Mouse (Mus musculus): Measurements from ENCODE around the gene Ifitm10. TPM values are rescaled to one million over a fixed set of nuclear protein-coding genes. Genes with fewer than 3 reads are reported as not detected.
"Not testable (repeated sequence)": the region's sequence is repeated elsewhere in the genome, so short reads cannot be mapped to it uniquely, and the experiment has no call there.

Gene Ifitm10
- polyA plus RNA-seq, 1 experiment from 2014 or later, result 1.6 TPM

DNA sequence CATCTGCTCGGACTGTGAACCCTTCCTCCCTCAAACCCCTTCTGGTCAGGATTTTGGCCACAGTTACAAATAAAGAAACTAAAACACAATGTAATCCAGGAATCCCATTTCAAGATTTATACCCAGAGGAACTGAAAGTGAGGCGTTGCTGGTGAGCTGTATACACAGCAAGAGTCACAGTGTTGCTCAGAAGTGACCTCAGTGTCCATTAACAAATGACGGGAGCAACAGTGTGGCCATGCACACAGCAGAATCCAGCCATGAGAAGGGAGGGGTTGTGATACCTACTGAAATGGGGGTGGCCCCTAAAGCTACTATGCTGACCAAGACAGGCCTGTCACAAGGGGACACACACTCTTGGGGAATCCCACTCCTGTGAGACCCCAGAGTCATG lies 31.3 kb downstream of the Ifitm10 start:
- 45% methylated on average over 3 of the region's 3 CpGs for WGBS (ENCODE audit: insufficient replicate concordance)
- ATAC-seq (ENCODE audit: low read depth), result no peak
- no peaks in the 10 kb centered on the region for H3K27me3 ChIP-seq (ENCODE audit: control insufficient read depth, insufficient read depth, low read depth, low read length)
- H3K36me3 ChIP-seq (ENCODE audit: control insufficient read depth, insufficient read depth), result no peaks in the 10 kb centered on the region
- no peaks in the 10 kb centered on the region for H3K9me3 ChIP-seq (replicated peaks; ENCODE audit: control insufficient read depth, low read length)
- no peak overlapping the region for H3K9ac ChIP-seq (ENCODE audit: low read depth, low read length)
- no peak overlapping the region for H3K4me2 ChIP-seq (ENCODE audit: low read depth, low read length)
- H3K4me3 ChIP-seq (ENCODE audit: low read depth, low read length), result no peak overlapping the region
- H3K27ac ChIP-seq (ENCODE audit: low read length), result peak overlapping the region; percentile 6; the same call in 1 of the 2 replicates
- H3K4me1 ChIP-seq (ENCODE audit: control insufficient read depth, low read depth, low read length), result peaks cover 15% of the 10 kb centered on the region

DNA sequence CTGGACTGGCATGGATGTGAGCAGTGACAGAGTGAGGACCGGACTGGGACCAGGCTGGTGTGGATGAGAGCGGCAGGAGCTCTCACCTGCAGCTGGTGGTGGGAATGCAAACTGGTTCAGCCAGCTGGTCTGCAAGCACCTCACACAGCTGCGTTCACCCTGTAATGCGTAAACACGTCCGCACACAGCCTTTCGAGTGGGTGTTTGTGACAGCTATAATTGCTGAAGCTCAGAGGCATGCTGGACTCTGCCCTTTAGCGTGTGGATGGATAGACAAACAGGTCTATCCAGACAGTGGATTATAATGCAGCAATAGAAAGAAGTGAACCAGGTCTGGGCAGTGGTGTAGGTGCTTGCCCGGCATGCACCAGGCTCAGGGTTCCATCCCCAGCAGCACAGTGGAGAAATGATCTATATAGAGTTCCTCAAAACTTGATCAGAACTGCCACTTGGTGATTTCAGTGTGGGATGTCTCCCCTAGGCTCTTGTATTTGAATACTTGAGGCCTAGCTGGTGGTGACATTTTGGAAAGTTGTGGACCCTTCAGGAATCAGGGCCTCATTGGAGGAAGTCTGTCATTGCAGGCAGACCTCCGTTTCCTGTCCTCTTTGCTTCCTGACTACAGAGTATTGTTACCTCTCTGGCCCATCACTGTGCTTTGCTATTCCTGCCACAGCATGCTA lies 31.8 kb downstream of the Ifitm10 start:
- Histone ChIP-seq H3K4me1 (ENCODE audit: control insufficient read depth, low read depth, low read length) (peaks cover 14% of the 10 kb centered on the region), H3K27me3 (ENCODE audit: control insufficient read depth, insufficient read depth, low read depth, low read length) (no peaks in the 10 kb centered on the region), H3K9ac (ENCODE audit: low read depth, low read length) (no peak overlapping the region), H3K4me2 (ENCODE audit: low read depth, low read length) (no peak overlapping the region), H3K36me3 (ENCODE audit: control insufficient read depth, insufficient read depth) (no peaks in the 10 kb centered on the region), H3K4me3 (ENCODE audit: low read depth, low read length) (no peak overlapping the region), H3K9me3 (replicated peaks; ENCODE audit: control insufficient read depth, low read length) (no peaks in the 10 kb centered on the region), H3K27ac (ENCODE audit: low read length) (no peak overlapping the region)
- WGBS (ENCODE audit: insufficient replicate concordance), result 73% methylated on average over 10 of the region's 10 CpGs
- no peak for ATAC-seq (ENCODE audit: low read depth)

DNA sequence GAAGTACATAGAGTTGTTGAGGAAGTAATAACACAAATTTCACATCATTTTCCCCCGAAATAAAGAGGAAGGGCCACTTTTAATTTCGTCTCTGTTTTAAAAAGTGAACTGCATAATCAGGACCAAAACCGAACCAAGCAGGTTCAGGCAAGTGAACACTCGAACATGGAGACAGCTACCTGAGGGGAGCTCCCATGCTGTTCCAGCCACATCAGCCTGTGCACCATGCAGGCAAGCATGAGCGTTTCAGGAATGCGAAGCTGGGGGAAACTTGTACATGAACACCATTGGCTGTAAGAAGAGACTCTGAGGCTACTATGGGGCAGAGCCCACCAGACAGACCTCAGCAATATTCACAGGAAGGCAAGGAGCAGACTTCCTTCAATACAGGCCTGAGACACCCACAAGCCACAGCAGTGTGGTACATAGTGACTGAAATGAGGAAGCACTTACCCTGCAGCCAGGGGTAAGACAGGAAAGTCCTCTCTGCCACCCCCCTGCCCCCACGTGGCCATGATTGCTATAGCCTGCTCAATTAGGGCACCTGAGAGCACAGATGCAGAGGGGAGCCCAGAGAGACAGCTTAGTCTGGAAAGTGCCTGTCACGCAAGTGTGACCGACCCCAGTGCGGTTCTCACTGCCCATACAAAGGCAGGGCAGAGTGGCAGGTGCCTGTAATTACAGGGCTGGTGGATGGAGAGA lies 33.1 kb downstream of the Ifitm10 start:
- Histone ChIP-seq H3K9ac (ENCODE audit: low read depth, low read length) (no peak overlapping the region), H3K4me3 (ENCODE audit: low read depth, low read length) (no peak overlapping the region), H3K9me3 (replicated peaks; ENCODE audit: control insufficient read depth, low read length) (no peaks in the 10 kb centered on the region), H3K27me3 (ENCODE audit: control insufficient read depth, insufficient read depth, low read depth, low read length) (no peaks in the 10 kb centered on the region), H3K4me1 (ENCODE audit: control insufficient read depth, low read depth, low read length) (peaks cover 11% of the 10 kb centered on the region), H3K27ac (ENCODE audit: low read length) (no peak overlapping the region), H3K4me2 (ENCODE audit: low read depth, low read length) (no peak overlapping the region), H3K36me3 (ENCODE audit: control insufficient read depth, insufficient read depth) (no peaks in the 10 kb centered on the region)
- ATAC-seq (ENCODE audit: low read depth), result peak; percentile 56
- WGBS (ENCODE audit: insufficient replicate concordance), result 31% methylated on average over 10 of the region's 10 CpGs

DNA sequence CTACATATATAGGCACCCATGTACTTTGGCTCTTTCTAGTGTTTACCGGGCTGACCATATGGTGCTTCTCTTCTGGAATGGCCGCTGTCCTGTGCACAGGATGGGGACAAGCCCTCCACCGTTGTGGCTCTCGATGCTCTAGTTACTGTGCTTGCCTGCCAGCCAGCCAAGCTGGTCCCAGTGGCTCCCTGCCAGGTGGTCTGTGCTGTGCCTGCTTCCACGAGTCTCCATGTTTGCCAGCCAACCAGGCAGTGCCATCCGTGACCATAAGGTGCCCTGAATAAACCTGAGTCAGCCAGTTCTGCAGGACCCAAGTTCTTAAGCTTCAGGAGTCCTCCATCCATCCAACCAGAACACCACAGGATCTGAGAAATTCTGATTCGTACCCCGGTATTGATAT lies 38.4 kb downstream of the Ifitm10 start:
- no peak for ATAC-seq (ENCODE audit: low read depth)
- WGBS (ENCODE audit: insufficient replicate concordance), result 75% methylated on average over 8 of the region's 8 CpGs
- Histone ChIP-seq H3K36me3 (ENCODE audit: control insufficient read depth, insufficient read depth) (no peaks in the 10 kb centered on the region), H3K9me3 (replicated peaks; ENCODE audit: control insufficient read depth, low read length) (no peaks in the 10 kb centered on the region), H3K4me2 (ENCODE audit: low read depth, low read length) (no peak overlapping the region), H3K9ac (ENCODE audit: low read depth, low read length) (no peak overlapping the region), H3K4me3 (ENCODE audit: low read depth, low read length) (no peak overlapping the region), H3K4me1 (ENCODE audit: control insufficient read depth, low read depth, low read length) (peaks cover 27% of the 10 kb centered on the region), H3K27me3 (ENCODE audit: control insufficient read depth, insufficient read depth, low read depth, low read length) (no peaks in the 10 kb centered on the region), H3K27ac (ENCODE audit: low read length) (no peak overlapping the region)

DNA sequence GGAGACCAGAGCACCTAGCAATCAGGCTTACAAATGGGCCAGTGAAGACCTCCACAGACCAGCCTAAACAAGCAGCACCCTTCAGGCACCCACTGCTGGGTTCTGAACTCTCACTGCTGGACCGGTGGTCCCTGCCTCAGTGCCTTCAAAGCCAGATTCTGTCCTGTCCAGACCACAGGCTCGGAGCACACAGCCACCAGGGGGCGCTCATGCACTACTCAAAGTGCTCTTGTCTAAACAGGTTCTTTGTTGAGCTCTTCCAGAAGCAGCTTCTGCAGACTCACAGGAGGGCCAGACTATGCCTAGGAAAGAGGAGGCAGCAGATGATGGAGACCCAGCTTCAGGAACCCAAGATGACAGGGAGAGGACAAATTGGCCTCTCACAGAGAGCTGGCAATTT lies 39.3 kb downstream of the Ifitm10 start:
- Histone ChIP-seq H3K27ac (ENCODE audit: low read length) (no peak overlapping the region), H3K9me3 (replicated peaks; ENCODE audit: control insufficient read depth, low read length) (no peaks in the 10 kb centered on the region), H3K36me3 (ENCODE audit: control insufficient read depth, insufficient read depth) (no peaks in the 10 kb centered on the region), H3K4me3 (ENCODE audit: low read depth, low read length) (no peak overlapping the region), H3K27me3 (ENCODE audit: control insufficient read depth, insufficient read depth, low read depth, low read length) (no peaks in the 10 kb centered on the region), H3K4me2 (ENCODE audit: low read depth, low read length) (no peak overlapping the region), H3K4me1 (ENCODE audit: control insufficient read depth, low read depth, low read length) (peaks cover 28% of the 10 kb centered on the region), H3K9ac (ENCODE audit: low read depth, low read length) (no peak overlapping the region)
- WGBS (ENCODE audit: insufficient replicate concordance), result 3% methylated on average over 3 of the region's 3 CpGs
- ATAC-seq (ENCODE audit: low read depth), result peak; percentile 46; the same call in 1 of the 2 replicates

DNA sequence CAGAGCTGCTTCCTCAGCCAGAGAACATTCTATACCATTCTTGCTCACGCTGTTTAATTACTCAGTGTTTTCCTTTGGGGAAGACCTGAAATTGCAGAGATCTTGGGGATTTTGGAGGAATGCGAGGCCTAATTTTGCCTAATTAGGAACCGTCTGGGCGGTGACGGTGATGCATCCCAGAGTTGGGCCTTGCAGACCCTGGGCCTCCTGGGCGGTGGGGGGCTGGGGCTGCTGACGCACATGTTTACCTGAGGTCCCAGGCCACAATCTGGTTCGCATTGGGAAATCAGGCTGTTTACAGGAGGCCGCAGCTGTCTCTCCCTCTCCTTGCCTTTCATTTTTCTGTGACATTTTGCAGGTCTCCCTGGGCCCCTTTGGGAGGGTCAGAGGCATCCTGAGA lies 40.8 kb downstream of the Ifitm10 start:
- H3K4me1 ChIP-seq (ENCODE audit: control insufficient read depth, low read depth, low read length), result peaks cover 28% of the 10 kb centered on the region
- 82% methylated on average over 3 of the region's 9 CpGs for WGBS (ENCODE audit: insufficient replicate concordance)
- not testable (repeated sequence) for H3K27me3 ChIP-seq (ENCODE audit: control insufficient read depth, insufficient read depth, low read depth, low read length); H3K36me3 ChIP-seq (ENCODE audit: control insufficient read depth, insufficient read depth); H3K9ac ChIP-seq (ENCODE audit: low read depth, low read length); H3K4me3 ChIP-seq (ENCODE audit: low read depth, low read length); ATAC-seq (ENCODE audit: low read depth); H3K9me3 ChIP-seq (replicated peaks; ENCODE audit: control insufficient read depth, low read length); H3K27ac ChIP-seq (ENCODE audit: low read length); H3K4me2 ChIP-seq (ENCODE audit: low read depth, low read length)

DNA sequence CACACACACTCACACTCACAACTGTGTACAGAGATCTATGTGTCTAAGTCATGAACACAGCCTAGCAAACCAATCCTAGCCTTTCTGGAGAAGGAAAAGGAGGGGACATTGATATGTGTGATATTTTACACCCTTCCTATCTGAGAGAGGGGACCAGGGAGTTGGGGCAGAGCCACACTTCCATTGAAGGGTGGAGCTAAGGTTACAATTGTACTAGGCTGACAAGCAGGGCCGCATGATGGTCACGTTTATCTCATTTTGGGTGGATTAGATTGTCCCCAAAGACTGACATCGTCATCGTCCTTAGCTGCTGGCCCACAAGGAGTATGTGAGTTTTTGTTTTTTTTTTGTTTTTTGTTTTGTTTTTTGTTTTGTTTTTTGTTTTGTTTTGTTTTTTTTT lies 42.3 kb downstream of the Ifitm10 start:
- WGBS (ENCODE audit: insufficient replicate concordance), result 29% methylated on average over 4 of the region's 4 CpGs
- H3K9me3 ChIP-seq (replicated peaks; ENCODE audit: control insufficient read depth, low read length), result no peaks in the 10 kb centered on the region
- no peak overlapping the region for H3K4me3 ChIP-seq (ENCODE audit: low read depth, low read length)
- no peaks in the 10 kb centered on the region for H3K36me3 ChIP-seq (ENCODE audit: control insufficient read depth, insufficient read depth)
- H3K27ac ChIP-seq (ENCODE audit: low read length), result peak overlapping the region; percentile 62
- no peak overlapping the region for H3K9ac ChIP-seq (ENCODE audit: low read depth, low read length)
- H3K27me3 ChIP-seq (ENCODE audit: control insufficient read depth, insufficient read depth, low read depth, low read length), result no peaks in the 10 kb centered on the region
- peak; percentile 60 for ATAC-seq (ENCODE audit: low read depth)
- H3K4me1 ChIP-seq (ENCODE audit: control insufficient read depth, low read depth, low read length), result peaks cover 28% of the 10 kb centered on the region
- no peak overlapping the region for H3K4me2 ChIP-seq (ENCODE audit: low read depth, low read length)

DNA sequence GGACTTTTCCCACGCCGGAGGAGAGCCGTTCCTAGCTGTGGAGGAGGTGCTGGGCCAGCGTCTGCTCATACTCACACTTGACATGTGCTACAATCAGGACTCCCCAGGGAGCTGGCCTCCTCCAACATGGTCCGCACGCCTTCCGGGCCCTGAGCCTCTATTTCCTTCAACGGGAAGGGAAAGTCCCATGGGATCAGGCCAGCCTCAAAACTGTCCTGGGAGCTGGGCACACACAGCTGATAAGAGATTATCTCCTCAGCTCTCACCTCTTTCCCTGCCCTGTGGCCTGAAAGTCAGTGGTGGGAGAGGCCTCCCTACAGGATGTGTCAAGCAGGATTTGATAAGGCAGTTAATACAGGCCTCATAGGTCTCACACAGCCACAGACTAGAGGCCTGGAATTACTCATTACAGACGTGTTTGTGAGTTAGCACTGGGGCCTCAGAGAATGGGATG lies 43.3 kb downstream of the Ifitm10 start:
- no peak overlapping the region for H3K4me3 ChIP-seq (ENCODE audit: low read depth, low read length)
- peaks cover 28% of the 10 kb centered on the region for H3K4me1 ChIP-seq (ENCODE audit: control insufficient read depth, low read depth, low read length)
- H3K36me3 ChIP-seq (ENCODE audit: control insufficient read depth, insufficient read depth), result no peaks in the 10 kb centered on the region
- ATAC-seq (ENCODE audit: low read depth), result peak; percentile 71
- H3K27me3 ChIP-seq (ENCODE audit: control insufficient read depth, insufficient read depth, low read depth, low read length), result no peaks in the 10 kb centered on the region
- WGBS (ENCODE audit: insufficient replicate concordance), result 47% methylated on average over 9 of the region's 9 CpGs
- peak overlapping the region; percentile 62 for H3K27ac ChIP-seq (ENCODE audit: low read length)
- no peak overlapping the region for H3K4me2 ChIP-seq (ENCODE audit: low read depth, low read length)
- H3K9ac ChIP-seq (ENCODE audit: low read depth, low read length), result peak overlapping the region; percentile 18; the same call in 1 of the 2 replicates
- H3K9me3 ChIP-seq (replicated peaks; ENCODE audit: control insufficient read depth, low read length), result no peaks in the 10 kb centered on the region

DNA sequence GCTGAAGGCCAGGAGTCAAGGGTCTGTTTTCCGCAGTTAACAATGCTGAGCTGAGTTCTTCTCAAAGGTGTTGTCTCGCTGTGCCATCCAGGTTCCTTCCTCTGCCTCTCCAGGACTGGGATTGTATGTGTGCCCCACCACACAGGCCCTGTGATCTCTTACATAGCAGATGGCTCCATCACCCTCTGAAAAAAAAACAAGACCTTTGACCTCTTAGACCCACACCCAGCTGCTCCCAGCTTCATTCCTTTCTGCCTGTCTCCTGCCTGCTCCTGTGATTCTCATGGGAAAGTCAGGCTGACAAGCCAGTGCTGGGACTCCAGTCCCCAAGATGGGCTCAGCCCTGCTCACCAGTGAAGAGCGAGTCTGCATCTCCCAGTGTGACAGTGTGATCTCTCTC lies 45.0 kb downstream of the Ifitm10 start:
- WGBS (ENCODE audit: insufficient replicate concordance), result 60% methylated on average over 3 of the region's 3 CpGs

More for the DNA sequence above, 45.0 kb downstream of the Ifitm10 start:
- H3K4me3 ChIP-seq (ENCODE audit: low read depth, low read length), result no peak overlapping the region
- no peak overlapping the region for H3K27ac ChIP-seq (ENCODE audit: low read length)
- H3K4me1 ChIP-seq (ENCODE audit: control insufficient read depth, low read depth, low read length), result peaks cover 21% of the 10 kb centered on the region
- H3K36me3 ChIP-seq (ENCODE audit: control insufficient read depth, insufficient read depth), result no peaks in the 10 kb centered on the region
- no peak overlapping the region for H3K9ac ChIP-seq (ENCODE audit: low read depth, low read length)
- H3K9me3 ChIP-seq (replicated peaks; ENCODE audit: control insufficient read depth, low read length), result no peaks in the 10 kb centered on the region
- no peaks in the 10 kb centered on the region for H3K27me3 ChIP-seq (ENCODE audit: control insufficient read depth, insufficient read depth, low read depth, low read length)
- no peak overlapping the region for H3K4me2 ChIP-seq (ENCODE audit: low read depth, low read length)
- no peak for ATAC-seq (ENCODE audit: low read depth)
